Mouse (Mus musculus): ENCODE measurements around the gene Itgb1bp1.
A peak's percentile ranks its signal among the peaks of the same experiment; 100 is the strongest.

Itgb1bp1 gene

DNA sequence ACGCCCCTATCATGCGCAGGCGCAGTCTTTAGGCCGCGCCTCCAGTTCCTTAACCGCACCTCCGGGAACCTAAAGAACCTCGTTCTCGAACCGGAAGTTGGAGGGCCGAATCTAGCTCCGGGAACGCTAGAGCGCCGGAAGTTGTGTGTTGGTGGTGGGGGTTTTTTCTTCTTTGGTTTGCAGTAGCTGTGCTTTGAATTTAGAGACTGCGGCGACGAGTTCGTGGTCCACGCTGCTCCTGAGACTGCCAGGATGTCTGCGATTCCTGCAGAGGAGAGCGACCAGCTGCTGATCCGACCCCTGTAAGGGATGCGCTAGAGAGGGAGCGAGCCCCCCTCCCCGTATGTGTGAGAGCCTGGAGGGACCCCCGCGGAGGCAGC is at the start of gene Itgb1bp1:
Gene Itgb1bp1, minus strand, starts transcription at position 42 of the 380 bp plus-strand sequence.
- DNase-seq (ENCODE audit: low read depth, low spot score), result peak; percentile 96

GRCm38 (mm10) chr12:21335869-21336268 is 49.8 kb upstream of the Itgb1bp1 start:
- DNase-seq (ENCODE audit: low read depth, low spot score), result no peak

DNA sequence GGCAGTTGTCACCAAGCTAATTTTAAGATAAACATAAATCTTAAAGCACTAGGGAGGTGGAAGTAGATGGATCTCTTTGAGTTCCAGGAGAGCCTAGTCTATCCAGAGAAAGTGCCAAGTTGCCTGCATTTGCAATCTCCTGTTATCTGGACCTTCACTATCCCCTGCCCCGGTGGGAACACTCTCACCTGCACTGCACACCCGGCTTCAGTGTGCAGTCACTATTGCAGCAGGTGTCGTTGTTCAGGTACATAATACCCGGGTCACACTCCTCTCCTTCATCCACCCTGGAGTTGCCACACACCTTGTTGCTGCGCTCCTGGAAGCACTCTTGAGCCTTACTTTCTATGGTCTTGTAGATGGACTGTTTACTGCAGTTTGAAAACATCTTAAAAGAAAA is 47.7 kb upstream of the Itgb1bp1 start:
- no peak for DNase-seq (ENCODE audit: low read depth, low spot score)

GRCm38 (mm10) chr12:21333021-21333420 is 46.9 kb upstream of the Itgb1bp1 start:
- no peak for DNase-seq (ENCODE audit: low read depth, low spot score)

DNA sequence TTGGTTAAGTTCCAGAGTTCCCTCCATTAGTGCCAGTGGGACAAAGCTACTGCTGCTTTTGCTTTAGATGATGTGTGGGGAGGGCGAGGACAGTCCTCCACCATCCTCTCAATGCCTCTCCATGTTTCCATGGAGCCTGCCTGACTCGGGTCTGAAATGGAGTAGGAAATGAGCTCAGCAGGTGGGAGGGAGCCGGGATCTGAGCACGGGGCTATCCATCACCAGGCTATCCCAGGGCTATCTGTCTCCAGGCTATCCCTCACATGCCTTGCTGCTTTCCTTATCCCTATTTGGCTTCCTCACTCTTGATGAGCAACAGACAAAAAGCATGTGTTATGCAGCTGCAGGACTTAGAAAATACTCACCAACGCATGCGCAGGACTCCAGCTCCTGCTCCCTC is 45.6 kb upstream of the Itgb1bp1 start:
- DNase-seq (ENCODE audit: low read depth, low spot score), result no peak

- no peak for DNase-seq (ENCODE audit: low read depth, low spot score)
These were observed 45.0 kb upstream of the Itgb1bp1 start for GRCm38 (mm10) chr12:21330961-21331576.

DNA sequence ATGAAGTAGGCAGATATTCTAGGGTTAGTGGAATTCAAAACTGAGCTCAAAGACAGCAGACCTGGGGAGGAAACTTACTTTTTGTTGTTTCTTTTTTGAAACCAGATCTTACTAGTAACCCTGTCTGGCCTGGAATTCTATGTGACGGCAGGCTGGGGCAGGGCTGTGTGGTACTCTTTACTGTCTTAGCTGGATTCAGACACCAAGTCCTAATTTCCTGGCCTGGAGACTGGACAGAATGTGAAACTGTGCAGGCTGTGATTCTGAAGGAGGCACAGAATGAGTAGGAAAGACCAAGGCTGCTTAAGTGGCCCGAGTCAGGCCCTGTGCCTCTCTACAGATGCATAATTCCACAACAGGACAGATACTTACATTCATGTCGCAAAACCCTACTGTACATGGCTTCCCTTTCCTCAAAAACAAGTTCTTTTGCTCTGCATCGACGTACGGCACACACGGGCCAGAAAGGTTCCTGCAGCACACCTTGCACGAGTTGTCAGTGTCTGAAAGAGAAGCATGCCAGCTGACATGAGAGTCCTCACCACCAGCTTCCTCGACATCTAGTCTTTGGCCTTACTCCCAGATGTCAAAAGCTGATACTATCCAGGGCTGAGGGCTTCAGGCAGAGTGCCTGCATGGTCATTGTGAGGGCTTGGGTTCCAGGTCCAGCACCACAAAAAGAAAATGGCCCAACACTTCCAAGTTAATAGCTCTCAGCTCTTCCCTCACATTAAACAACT is 43.7 kb upstream of the Itgb1bp1 start:
- DNase-seq (ENCODE audit: low read depth, low spot score), result no peak

GRCm38 (mm10) chr12:21326325-21326724 is 40.2 kb upstream of the Itgb1bp1 start:
- DNase-seq (ENCODE audit: low read depth, low spot score), result no peak

DNA sequence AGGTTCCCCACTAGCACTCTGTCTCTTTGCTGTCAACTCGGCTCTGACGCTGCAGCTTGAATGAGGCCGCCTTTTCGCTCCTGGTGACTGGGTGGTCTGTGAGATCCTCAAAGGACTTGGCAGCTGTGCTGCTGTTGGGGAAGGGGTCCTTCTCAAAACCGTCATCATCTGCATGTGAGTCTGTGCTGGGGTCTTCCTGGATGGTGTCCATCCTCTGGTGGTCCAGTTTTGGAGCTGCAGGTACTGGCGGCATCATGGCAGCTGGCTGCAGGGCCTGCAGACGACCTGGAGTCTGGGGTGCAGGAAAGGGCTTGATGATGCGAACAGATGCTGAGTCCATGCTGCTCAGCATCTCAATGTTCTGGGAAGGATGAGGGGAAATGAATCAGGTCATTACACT is 39.2 kb upstream of the Itgb1bp1 start:
- DNase-seq (ENCODE audit: low read depth, low spot score), result no peak

GRCm38 (mm10) chr12:21324101-21324500 is 38.0 kb upstream of the Itgb1bp1 start:
- DNase-seq (ENCODE audit: low read depth, low spot score), result no peak

DNA sequence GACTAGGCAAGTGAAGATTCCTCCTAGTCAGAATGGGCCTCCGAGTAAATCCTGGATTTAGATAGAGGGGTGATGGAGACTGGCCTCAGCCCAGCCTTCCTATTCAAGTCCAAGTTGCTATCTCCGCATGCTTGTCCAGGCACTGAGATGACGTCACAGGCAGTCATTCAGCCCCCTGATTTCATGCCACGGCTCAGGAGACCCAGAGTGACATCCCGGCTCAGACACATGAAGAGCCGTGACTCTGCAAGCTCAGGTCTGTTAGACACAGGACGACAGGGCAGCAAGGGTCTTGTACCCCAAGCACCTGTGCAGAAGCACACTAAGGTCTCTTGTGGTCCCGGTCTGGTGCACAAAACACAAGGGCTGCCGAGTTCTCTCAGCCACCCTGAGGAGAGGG is 36.8 kb upstream of the Itgb1bp1 start:
- DNase-seq (ENCODE audit: low read depth, low spot score), result no peak

GRCm38 (mm10) chr12:21322296-21322695 is 36.2 kb upstream of the Itgb1bp1 start:
- no peak for DNase-seq (ENCODE audit: low read depth, low spot score)

DNA sequence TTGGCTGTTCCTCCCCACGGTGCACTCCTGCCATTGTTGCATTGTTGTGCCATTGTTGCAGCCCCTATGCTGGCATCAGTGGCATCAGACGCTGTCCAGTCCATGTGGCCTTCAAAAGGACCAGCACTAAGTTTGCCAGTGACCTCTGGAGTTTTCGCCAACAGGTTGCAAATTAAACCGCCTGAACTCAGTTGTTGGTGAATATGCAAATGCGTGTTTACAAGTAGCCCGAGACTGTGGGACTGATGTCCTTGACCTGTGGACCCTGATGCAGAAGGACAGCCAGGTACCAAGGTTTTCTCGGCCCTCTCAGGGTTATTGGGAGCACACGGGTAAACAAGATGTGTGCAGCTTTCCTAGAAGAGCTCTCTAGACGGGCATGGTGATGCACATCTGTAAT is 35.1 kb upstream of the Itgb1bp1 start:
- no peak for DNase-seq (ENCODE audit: low read depth, low spot score)

DNA sequence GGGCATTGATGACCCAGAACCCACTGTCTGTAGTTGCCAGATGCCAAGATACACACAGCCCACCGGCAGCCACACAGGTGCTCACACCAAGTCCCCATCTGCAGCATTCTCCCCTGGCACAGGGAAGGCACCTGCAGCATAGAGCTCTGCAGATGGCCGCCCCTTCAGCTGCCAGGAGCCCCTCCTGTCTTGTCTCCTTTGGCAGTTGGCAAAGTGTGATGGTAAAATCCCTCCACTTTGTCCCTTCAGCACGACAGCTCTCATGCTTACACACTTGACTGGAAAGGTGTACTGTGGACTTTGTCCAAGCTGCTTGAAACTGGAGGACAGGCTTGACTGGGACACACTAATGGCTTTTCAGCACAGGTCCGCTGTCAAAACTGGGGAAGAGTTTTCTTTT is 34.2 kb upstream of the Itgb1bp1 start:
- DNase-seq (ENCODE audit: low read depth, low spot score), result no peak

GRCm38 (mm10) chr12:21318143-21318895 is 32.2 kb upstream of the Itgb1bp1 start:
- peak; percentile 29 for DNase-seq (ENCODE audit: low read depth, low spot score)

DNA sequence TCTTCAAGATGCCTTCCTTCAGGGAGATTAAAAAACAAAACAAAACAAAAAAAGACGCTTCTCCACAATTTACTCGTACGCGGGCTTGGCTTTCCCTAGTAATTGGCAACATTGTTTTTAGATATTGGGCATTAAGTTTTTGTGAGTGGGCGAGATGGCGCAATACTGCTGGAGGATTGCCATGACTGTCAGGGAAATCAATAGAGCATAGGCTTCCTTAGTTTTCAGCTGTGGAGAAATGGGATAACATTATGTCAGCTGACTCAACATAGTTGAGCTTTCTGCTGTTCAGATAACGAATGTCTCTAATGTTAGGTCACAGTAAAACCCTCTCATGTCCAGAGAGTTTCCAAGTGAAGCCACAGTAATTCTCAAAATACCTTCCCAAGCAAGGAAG is 30.8 kb upstream of the Itgb1bp1 start:
- DNase-seq (ENCODE audit: low read depth, low spot score), result no peak

- peak; percentile 59 for DNase-seq (ENCODE audit: low read depth, low spot score)
These were observed 30.1 kb upstream of the Itgb1bp1 start, which contains the start of gene Iah1 for GRCm38 (mm10) chr12:21315923-21316868. Iah1 (plus strand) TSS chr12:21316389.

DNA sequence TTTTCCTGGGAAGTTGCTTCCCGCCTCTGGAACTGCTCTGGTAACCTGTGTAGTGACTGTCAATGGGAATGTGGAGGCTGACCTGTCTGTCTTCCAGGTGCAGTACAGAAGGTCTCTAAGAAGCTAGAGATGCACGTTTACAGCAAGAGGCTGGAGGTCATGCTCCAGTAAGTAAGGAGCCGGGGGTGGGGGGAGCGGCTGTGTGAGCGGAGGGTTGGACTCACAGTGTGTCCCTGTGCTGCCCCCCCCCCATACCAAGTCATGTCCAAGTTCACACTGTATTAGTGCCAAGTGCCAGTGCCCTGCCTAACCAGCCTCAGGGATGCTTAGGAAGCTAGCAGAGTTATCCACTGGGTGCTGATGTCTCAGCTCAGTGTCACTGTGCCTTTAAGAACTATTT is 26.1 kb upstream of the Itgb1bp1 start:
- no peak for DNase-seq (ENCODE audit: low read depth, low spot score)

GRCm38 (mm10) chr12:21306721-21307120 is 20.6 kb upstream of the Itgb1bp1 start:
- DNase-seq (ENCODE audit: low read depth, low spot score), result no peak

GRCm38 (mm10) chr12:21305741-21306140 is 19.7 kb upstream of the Itgb1bp1 start:
- no peak for DNase-seq (ENCODE audit: low read depth, low spot score)

GRCm38 (mm10) chr12:21302361-21302783 is 16.3 kb upstream of the Itgb1bp1 start:
- no peak for DNase-seq (ENCODE audit: low read depth, low spot score)

Measured in c-Kit-negative CD71-positive TER-119-positive erythroid progenitor cells, embryonic 14.5 days (primary cell).